Mouse (Mus musculus) layer of hippocampus, postnatal 25 days (tissue): ENCODE data around the gene Gm10230. TPM values are rescaled to one million over a fixed set of nuclear protein-coding genes. Genes with fewer than 3 reads are reported as not detected.
"Not testable (repeated sequence)": the region's sequence is repeated elsewhere in the genome, so short reads cannot be mapped to it uniquely, and the experiment has no call there.

ENCODE experiments used
- DNase-seq, 2 experiments: peaks; one replicate each; pipeline ENCODE4 v3.0.0; 2022; ENCODE audit warnings: mixed read lengths in 2 of 2, low spot score in 1 of 2; ENCODE audit errors: extremely low spot score in 1 of 2
- microRNA-seq, 2 experiments: library from miRNA; unstranded; fragments of <30 nt; microRNA quantifications; one replicate each; pipeline ENCODE4 v1.2.0; 2021
- total RNA-seq, 2 experiments: library from RNA; stranded (reverse); gene quantifications; 2 replicates each; pipeline ENCODE4 v1.2.3; 2021

The Gm10230 gene
- not detected for total RNA-seq

DNA sequence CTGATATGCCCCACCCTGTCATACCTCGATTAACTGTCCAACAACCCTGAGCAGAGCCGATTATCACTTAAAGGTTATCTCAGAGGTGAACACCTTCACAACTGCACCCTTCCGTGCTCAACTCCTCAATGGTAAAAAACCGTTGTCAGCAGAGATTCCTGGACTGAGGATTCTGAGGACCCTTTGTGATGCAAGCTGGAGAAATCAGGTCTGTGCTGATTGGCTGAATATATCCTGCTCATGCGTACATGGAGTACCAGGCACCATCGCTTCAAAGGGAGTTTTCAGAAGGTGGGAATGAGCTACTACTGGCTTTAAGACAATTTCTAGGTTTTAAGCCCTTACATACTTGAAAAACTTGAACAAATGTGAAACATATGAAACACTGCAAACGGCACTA is at the start of gene Gm10230:
Gene Gm10230, minus strand, starts transcription at position 101 of the 400 bp plus-strand sequence.
- not testable (repeated sequence) for DNase-seq

Small RNA genes lying within 50 kb of the gene (microRNA-seq; reads per million reads assigned to microRNA genes)
- gene Gm44452: 0 reads per million in 2 experiments
